Mouse (Mus musculus) lung, adult 2 months (tissue): Measurements from ENCODE around the gene Dync2li1. TPM values are rescaled to one million over a fixed set of nuclear protein-coding genes. Genes with fewer than 3 reads are reported as not detected.
A peak's percentile ranks its signal among the peaks of the same experiment; 100 is the strongest.

Source experiments
- DNase-seq: peaks from one replicate; pipeline ENCODE4 v3.0.0; 2022
- H3K4me1 ChIP-seq: fragments of 200-500 bp; 2 replicates; pipeline ENCODE4 v1.6.1; 2011; ENCODE audit warnings: low read length; ENCODE audit not compliant: control insufficient read depth, insufficient read depth
- H3K4me3 ChIP-seq: fragments of 200-500 bp; replicated peaks from 2 replicates; pipeline ENCODE3; 2011; ENCODE audit warnings: low read depth, mild to moderate bottlenecking, control low read depth, low read length; ENCODE audit errors: extremely low read depth
- CTCF ChIP-seq: fragments of 200-500 bp; IDR thresholded peaks from 2 replicates; pipeline ENCODE4 v1.5.1; 2011; ENCODE audit warnings: mild to moderate bottlenecking, low read length, control low read depth; ENCODE audit not compliant: insufficient read depth
- POLR2A ChIP-seq: fragments of 200-500 bp; IDR thresholded peaks from 2 replicates; pipeline ENCODE4 v1.6.1; 2011; ENCODE audit warnings: low read depth, mild to moderate bottlenecking, control low read depth, low read length, borderline replicate concordance; ENCODE audit errors: extremely low read depth
- WGBS: fragments of 180-500 bp; shearing (Covaris S2); methylation state at CpG from one replicate; pipeline ENCODE4 v1.1.7; 2018; 5-methylcytosine and 5-hydroxymethylcytosine counted together
- polyA plus RNA-seq: library from polyadenylated mRNA; depleted of rRNA; stranded (reverse); fragments of >200 nt; gene quantifications from 2 replicates; pipeline ENCODE4 v1.2.3, GENCODE M21; 2012

The Dync2li1 gene
- polyA plus RNA-seq, 1 experiment: 11.4 TPM

GRCm38 (mm10) chr17:84622028-84622427 is 4.3 kb upstream of the Dync2li1 start:
- TF ChIP-seq CTCF (no peak), POLR2A (no peak)
- H3K4me3 ChIP-seq: no peak overlapping the region
- H3K4me1 ChIP-seq: peaks cover 4% of the 10 kb centered on the region
- WGBS: 71% methylated on average over 4 of the region's 4 CpGs
- DNase-seq: no peak

- Histone ChIP-seq H3K4me3 (no peak overlapping the region), H3K4me1 (peaks cover 5% of the 10 kb centered on the region)
- 60% methylated on average over 2 of the region's 2 CpGs for WGBS
- TF ChIP-seq CTCF (no peak), POLR2A (no peak)
- DNase-seq: no peak
Measured at GRCm38 (mm10) chr17:84622873-84623272, 3.4 kb upstream of the Dync2li1 start.

GRCm38 (mm10) chr17:84626857-84627305 is 585 bp downstream of the Dync2li1 start:
- DNase-seq: peak; percentile 24
- 35% methylated on average over 9 of the region's 9 CpGs for WGBS

GRCm38 (mm10) chr17:84627721-84628120 is 1.4 kb downstream of the Dync2li1 start:
- no peak for DNase-seq
- no peak for TF ChIP-seq POLR2A
- no peak for TF ChIP-seq CTCF
- WGBS: 78% methylated on average over 10 of the region's 10 CpGs
- H3K4me3 ChIP-seq: no peak overlapping the region
- H3K4me1 ChIP-seq: peaks cover 5% of the 10 kb centered on the region

More at GRCm38 (mm10) chr17:84626857-84627305, 585 bp downstream of the Dync2li1 start:
- Histone ChIP-seq H3K4me3 (peak overlapping the region; percentile 37), H3K4me1 (peaks cover 5% of the 10 kb centered on the region)
- TF ChIP-seq POLR2A (no peak), CTCF (no peak)

GRCm38 (mm10) chr17:84628611-84629010 is 2.3 kb downstream of the Dync2li1 start:
- DNase-seq: no peak
- peaks cover 5% of the 10 kb centered on the region for H3K4me1 ChIP-seq
- TF ChIP-seq CTCF (no peak), POLR2A (no peak)
- H3K4me3 ChIP-seq: no peak overlapping the region
- 66% methylated on average over 9 of the region's 9 CpGs for WGBS

- DNase-seq: no peak
- Histone ChIP-seq H3K4me3 (no peak overlapping the region), H3K4me1 (peaks cover 3% of the 10 kb centered on the region)
- TF ChIP-seq POLR2A (no peak), CTCF (no peak)
- 85% methylated on average over 6 of the region's 6 CpGs for WGBS
Measured at GRCm38 (mm10) chr17:84631836-84632235, 5.5 kb downstream of the Dync2li1 start.

- Histone ChIP-seq H3K4me3 (no peak overlapping the region), H3K4me1 (peaks cover 3% of the 10 kb centered on the region; the same call in 1 of the 2 replicates)
- no peak for DNase-seq
- WGBS: 58% methylated on average over 13 of the region's 13 CpGs
- TF ChIP-seq POLR2A (no peak), CTCF (no peak)
Measured at GRCm38 (mm10) chr17:84633443-84633842, 7.1 kb downstream of the Dync2li1 start.

- TF ChIP-seq POLR2A (no peak), CTCF (no peak)
- 68% methylated on average over 8 of the region's 8 CpGs for WGBS
Measured at GRCm38 (mm10) chr17:84636328-84636727, 10.0 kb downstream of the Dync2li1 start.

GRCm38 (mm10) chr17:84637971-84638370 is 11.7 kb downstream of the Dync2li1 start:
- peaks cover 3% of the 10 kb centered on the region; the same call in 1 of the 2 replicates for H3K4me1 ChIP-seq
- peak; percentile 26 for DNase-seq
- 71% methylated on average over 6 of the region's 6 CpGs for WGBS
- TF ChIP-seq POLR2A (no peak), CTCF (no peak)
- no peak overlapping the region for H3K4me3 ChIP-seq

More at GRCm38 (mm10) chr17:84636328-84636727, 10.0 kb downstream of the Dync2li1 start:
- DNase-seq: no peak
- Histone ChIP-seq H3K4me3 (no peak overlapping the region), H3K4me1 (peaks cover 3% of the 10 kb centered on the region; the same call in 1 of the 2 replicates)

GRCm38 (mm10) chr17:84639796-84640378 is 13.6 kb downstream of the Dync2li1 start:
- 66% methylated on average over 10 of the region's 10 CpGs for WGBS
- Histone ChIP-seq H3K4me3 (no peak overlapping the region), H3K4me1 (peaks cover 3% of the 10 kb centered on the region; the same call in 1 of the 2 replicates)
- no peak for TF ChIP-seq POLR2A
- no peak for TF ChIP-seq CTCF
- no peak for DNase-seq
